Mouse (Mus musculus) midbrain, embryonic 10.5 days (tissue): ENCODE results near the gene Sycn. TPM values are rescaled to one million over a fixed set of nuclear protein-coding genes. Genes with fewer than 3 reads are reported as not detected.

Source experiments
- DNase-seq: peaks from one replicate; pipeline ENCODE4 v3.0.0-alpha.2; 2017; ENCODE audit warnings: low spot score
- H3K27ac ChIP-seq: fragments of 300-500 bp; sonication (generic); replicated peaks from 2 replicates; pipeline ENCODE4 v1.5.1; 2016; ENCODE audit warnings: mild to moderate bottlenecking
- H3K27me3 ChIP-seq: fragments of 300-500 bp; sonication (generic); 2 replicates; pipeline ENCODE4 v1.6.1; 2016; ENCODE audit warnings: low read depth, mild to moderate bottlenecking; ENCODE audit not compliant: poor library complexity, severe bottlenecking
- H3K36me3 ChIP-seq: fragments of 300-500 bp; sonication (generic); 2 replicates; pipeline ENCODE4 v1.6.1; 2016; ENCODE audit warnings: mild to moderate bottlenecking, moderate library complexity
- H3K4me1 ChIP-seq: fragments of 300-500 bp; sonication (generic); 2 replicates; pipeline ENCODE4 v1.6.1; 2016
- H3K4me3 ChIP-seq: fragments of 300-500 bp; sonication (generic); 2 replicates; pipeline ENCODE4 v1.5.1; 2016; ENCODE audit warnings: mild to moderate bottlenecking, moderate library complexity
- H3K9me3 ChIP-seq: fragments of 300-500 bp; sonication (generic); replicated peaks from 2 replicates; pipeline ENCODE4 v1.6.1; 2016; ENCODE audit warnings: mild to moderate bottlenecking
- WGBS: fragments of 180-500 bp; shearing (Covaris S2); methylation state at CpG from one replicate; pipeline ENCODE4 v1.1.7; 2016; 5-methylcytosine and 5-hydroxymethylcytosine counted together
- microRNA-seq: library from miRNA; unstranded; fragments of <30 nt; microRNA quantifications from one replicate; pipeline ENCODE4, GENCODE M21; 2017
- polyA plus RNA-seq: library from polyadenylated mRNA; unstranded; fragments of >200 nt; fragmentation: Nextera tagmentation; extraction: Ambion mirVana; gene quantifications from 2 replicates; pipeline ENCODE4 v1.2.1, GENCODE M21; 2016

Gene Sycn
- polyA plus RNA-seq, 1 experiment from 2014 or later: not detected

- no peaks in the 10 kb centered on the region for H3K27me3 ChIP-seq
These were observed 39.1 kb downstream of the Sycn start for GRCm38 (mm10) chr7:28579826-28580225.

GRCm38 (mm10) chr7:28581721-28582120 is 41.0 kb downstream of the Sycn start:
- H3K9me3 ChIP-seq: no peaks in the 10 kb centered on the region
- no peak overlapping the region for H3K4me3 ChIP-seq
- H3K27ac ChIP-seq: 0 out of 2 replicates have a peak overlapping the region, but pooled peaks have one; percentile 23
- WGBS: 82% methylated on average over 4 of the region's 4 CpGs
- no peak for DNase-seq
- H3K4me1 ChIP-seq: peaks cover 45% of the 10 kb centered on the region
- no peaks in the 10 kb centered on the region for H3K27me3 ChIP-seq
- peaks cover 18% of the 10 kb centered on the region for H3K36me3 ChIP-seq

More at GRCm38 (mm10) chr7:28579826-28580225, 39.1 kb downstream of the Sycn start:
- WGBS: 90% methylated on average over 5 of the region's 5 CpGs
- Histone ChIP-seq H3K36me3 (peaks cover 18% of the 10 kb centered on the region), H3K9me3 (no peaks in the 10 kb centered on the region), H3K4me1 (peaks cover 29% of the 10 kb centered on the region), H3K27ac (no peak overlapping the region), H3K4me3 (no peak overlapping the region)
- no peak for DNase-seq

DNA sequence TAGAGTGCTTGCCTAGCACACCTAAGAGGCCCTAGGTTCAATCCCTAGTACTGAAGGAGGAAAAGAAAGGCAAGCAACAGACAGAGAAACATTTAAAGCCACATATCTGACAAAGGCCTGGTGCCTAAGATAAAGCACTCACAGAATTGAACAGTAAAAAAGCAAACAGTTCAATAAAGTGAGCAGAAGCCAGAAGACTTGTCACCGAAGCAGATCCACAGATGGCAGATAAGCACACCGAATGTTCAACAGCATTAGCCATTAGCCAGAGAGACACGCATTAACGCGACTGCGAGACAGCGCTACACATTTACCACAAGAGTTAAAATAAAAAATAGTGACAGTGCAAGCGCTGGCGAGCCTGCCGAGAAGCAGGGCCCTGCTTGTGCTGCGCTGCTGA is 42.2 kb downstream of the Sycn start:
- 95% methylated on average over 11 of the region's 11 CpGs for WGBS
- H3K9me3 ChIP-seq: no peaks in the 10 kb centered on the region
- H3K4me3 ChIP-seq: no peak overlapping the region
- H3K27ac ChIP-seq: no peak overlapping the region
- peaks cover 18% of the 10 kb centered on the region for H3K36me3 ChIP-seq
- peaks cover 49% of the 10 kb centered on the region for H3K4me1 ChIP-seq
- DNase-seq: no peak
- no peaks in the 10 kb centered on the region for H3K27me3 ChIP-seq

- no peaks in the 10 kb centered on the region for H3K27me3 ChIP-seq
- no peaks in the 10 kb centered on the region for H3K9me3 ChIP-seq
- DNase-seq: no peak
- whole genome bisulfite sequencing: 86% methylated on average over 8 of the region's 8 CpGs
- no peak overlapping the region for H3K4me3 ChIP-seq
- peaks cover 18% of the 10 kb centered on the region for H3K36me3 ChIP-seq
- no peak overlapping the region for H3K27ac ChIP-seq
- H3K4me1 ChIP-seq: peaks cover 55% of the 10 kb centered on the region
These were observed 43.1 kb downstream of the Sycn start for GRCm38 (mm10) chr7:28583570-28584344.

GRCm38 (mm10) chr7:28584468-28584867 is 43.8 kb downstream of the Sycn start:
- no peak for DNase-seq
- H3K27me3 ChIP-seq: no peaks in the 10 kb centered on the region
- peaks cover 60% of the 10 kb centered on the region for H3K4me1 ChIP-seq
- no peaks in the 10 kb centered on the region for H3K9me3 ChIP-seq
- H3K36me3 ChIP-seq: peaks cover 15% of the 10 kb centered on the region
- no peak overlapping the region for H3K4me3 ChIP-seq
- 80% methylated on average over 4 of the region's 4 CpGs for WGBS
- no peak overlapping the region for H3K27ac ChIP-seq

DNA sequence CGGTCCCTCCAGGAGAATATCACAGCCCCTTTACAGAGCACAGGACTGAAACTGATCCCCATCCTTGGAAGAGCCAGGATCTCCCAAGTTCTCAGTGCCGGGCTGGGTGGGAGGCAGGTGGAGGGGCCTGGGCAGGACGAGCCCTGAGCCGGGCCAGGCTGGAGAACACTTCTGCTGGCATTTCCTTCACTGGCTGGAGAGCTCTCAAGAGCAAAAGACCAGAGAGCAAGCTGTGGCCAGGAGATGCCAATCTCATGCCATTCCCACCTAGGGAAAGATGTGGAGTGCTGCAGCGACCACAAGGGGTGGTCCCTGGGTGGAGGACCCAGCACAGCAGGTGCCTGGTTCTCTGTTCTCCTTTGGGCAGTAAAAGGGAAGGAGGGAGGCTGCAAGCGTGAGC is 44.3 kb downstream of the Sycn start:
- Histone ChIP-seq H3K4me3 (no peak overlapping the region), H3K36me3 (peaks cover 15% of the 10 kb centered on the region), H3K27ac (peak overlapping the region; percentile 30; the same call in 1 of the 2 replicates), H3K27me3 (no peaks in the 10 kb centered on the region), H3K4me1 (peaks cover 59% of the 10 kb centered on the region), H3K9me3 (no peaks in the 10 kb centered on the region)
- WGBS: 85% methylated on average over 6 of the region's 6 CpGs
- DNase-seq: no peak

GRCm38 (mm10) chr7:28586663-28587411 is 46.2 kb downstream of the Sycn start:
- peaks cover 68% of the 10 kb centered on the region for H3K4me1 ChIP-seq
- no peak for DNase-seq
- no peak overlapping the region for H3K4me3 ChIP-seq
- peak overlapping the region; percentile 50; the same call in 1 of the 2 replicates for H3K27ac ChIP-seq
- no peaks in the 10 kb centered on the region for H3K9me3 ChIP-seq
- WGBS: 80% methylated on average over 6 of the region's 6 CpGs
- H3K27me3 ChIP-seq: no peaks in the 10 kb centered on the region
- H3K36me3 ChIP-seq: peaks cover 6% of the 10 kb centered on the region; the same call in 1 of the 2 replicates

DNA sequence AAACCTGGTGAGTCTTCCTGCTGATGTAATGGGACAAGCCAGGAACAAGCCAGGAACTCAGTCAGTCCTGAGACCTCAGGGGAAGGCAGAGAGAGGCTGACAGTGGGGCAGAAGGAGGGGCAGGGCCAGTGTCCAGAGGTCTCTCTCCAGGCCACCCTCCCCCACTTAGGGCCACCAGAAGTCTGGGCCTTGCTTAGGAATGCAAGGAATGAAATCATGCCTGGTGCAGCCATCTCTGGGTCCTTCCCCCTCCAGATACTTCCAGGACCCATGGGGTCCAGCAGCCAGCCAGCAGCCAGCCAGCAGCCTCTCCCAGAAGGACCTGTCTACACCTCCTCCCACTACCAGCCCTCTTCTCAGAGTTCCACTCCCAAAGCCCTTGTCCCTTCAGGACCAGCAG is 47.0 kb downstream of the Sycn start:
- Histone ChIP-seq H3K4me3 (no peak overlapping the region), H3K27ac (peak overlapping the region; percentile 62), H3K9me3 (no peaks in the 10 kb centered on the region), H3K4me1 (peaks cover 76% of the 10 kb centered on the region), H3K36me3 (peaks cover 6% of the 10 kb centered on the region; the same call in 1 of the 2 replicates), H3K27me3 (no peaks in the 10 kb centered on the region)
- DNase-seq: peak; percentile 19

Small RNA genes lying within 50 kb of the gene (microRNA-seq; reads per million reads assigned to microRNA genes)
- gene Mir7049: 0.90 reads per million

Other genes with a start within 250 kb of the Sycn start
- gene Selenov, start 249.7 kb upstream of the Sycn start, polyA plus RNA-seq: 0.46 and 1.4 TPM in 2 replicates
- 39.0 and 61.2 TPM in 2 replicates for gene Dll3, start 238.6 kb upstream of the Sycn start, polyA plus RNA-seq
- 249 and 261 TPM in 2 replicates for gene Timm50, start 228.8 kb upstream of the Sycn start, polyA plus RNA-seq
- gene Supt5, start 202.1 kb upstream of the Sycn start, polyA plus RNA-seq: 113 and 122 TPM in 2 replicates
- 726 and 912 TPM in 2 replicates for gene Rps16, start 190.2 kb upstream of the Sycn start, polyA plus RNA-seq
- 69.7 and 82.9 TPM in 2 replicates for gene Plekhg2, start 168.3 kb upstream of the Sycn start, polyA plus RNA-seq
- 4.6 and 5.1 TPM in 2 replicates for gene Zfp36, start 160.6 kb upstream of the Sycn start, polyA plus RNA-seq
- gene Med29, start 148.2 kb upstream of the Sycn start, polyA plus RNA-seq: 58.9 and 61.0 TPM in 2 replicates
- 89.8 and 90.8 TPM in 2 replicates for gene Paf1, start 147.9 kb upstream of the Sycn start, polyA plus RNA-seq
- 6.3 and 8.1 TPM in 2 replicates for gene Gmfg, start 103.4 kb upstream of the Sycn start, polyA plus RNA-seq
- 3.6 and 3.7 TPM in 2 replicates for gene Lrfn1, start 88.9 kb upstream of the Sycn start, polyA plus RNA-seq
- gene Ifnl2, start 30.4 kb upstream of the Sycn start, polyA plus RNA-seq: not detected in 2 replicates
- not detected in 2 replicates for gene Ifnl3, start 18.0 kb upstream of the Sycn start, polyA plus RNA-seq
- gene Nccrp1, start 6.4 kb downstream of the Sycn start, polyA plus RNA-seq: 0.14 and 0.20 TPM in 2 replicates
- 29.2 and 30.5 TPM in 2 replicates for gene Samd4b, start 57.3 kb downstream of the Sycn start, polyA plus RNA-seq
- 60.9 and 66.4 TPM in 2 replicates for gene Pak4, start 57.3 kb downstream of the Sycn start, polyA plus RNA-seq
- gene Acp7, start 90.4 kb downstream of the Sycn start, polyA plus RNA-seq: not detected in 2 replicates
- 4.9 and 5.8 TPM in 2 replicates for gene Fbxo27, start 152.0 kb downstream of the Sycn start, polyA plus RNA-seq
- 9.0 and 9.5 TPM in 2 replicates for gene Fbxo17, start 175.9 kb downstream of the Sycn start, polyA plus RNA-seq
- gene Mrps12, start 200.9 kb downstream of the Sycn start, polyA plus RNA-seq: 139 and 147 TPM in 2 replicates
- 39.9 and 41.8 TPM in 2 replicates for gene Sars2, start 201.1 kb downstream of the Sycn start, polyA plus RNA-seq
- gene Ccer2, start 215.3 kb downstream of the Sycn start, polyA plus RNA-seq: 0.20 TPM in 1 of 2 replicates, not detected in the other
- 62.7 and 71.6 TPM in 2 replicates for gene Sirt2, start 225.8 kb downstream of the Sycn start, polyA plus RNA-seq
- gene Nfkbib, start 226.6 kb downstream of the Sycn start, polyA plus RNA-seq: 57.6 and 62.3 TPM in 2 replicates
- gene Rinl, start 248.1 kb downstream of the Sycn start, polyA plus RNA-seq: 3.5 and 4.0 TPM in 2 replicates